Mouse (Mus musculus) limb, embryonic 14.5 days (tissue): ENCODE data around the gene Syne1. TPM values are rescaled to one million over a fixed set of nuclear protein-coding genes. Genes with fewer than 3 reads are reported as not detected.

Experiments
- ATAC-seq: fragments of 200-750 bp; cut with Nextera tagmentation; 2 replicates; pipeline ENCODE4 v1.8.0; 2017; ENCODE audit warnings: low read depth, moderate number of reproducible peaks, moderate TSS enrichment; ENCODE audit not compliant: low FRiP score
- DNase-seq: peaks from one replicate; pipeline ENCODE4 v3.0.0-alpha.2; 2015; ENCODE audit warnings: low spot score
- H3K27ac ChIP-seq: fragments of 300-500 bp; sonication (generic); replicated peaks from 2 replicates; pipeline ENCODE4 v1.5.1; 2014; ENCODE audit warnings: low read depth, mild to moderate bottlenecking, low read length, moderate library complexity, mixed read lengths
- H3K27me3 ChIP-seq: fragments of 300-500 bp; sonication (generic); 2 replicates; pipeline ENCODE4 v1.6.1; 2014; ENCODE audit warnings: low read length, mixed read lengths; ENCODE audit not compliant: control insufficient read depth, insufficient read depth
- H3K36me3 ChIP-seq: fragments of 300-500 bp; sonication (generic); 2 replicates; pipeline ENCODE4 v1.6.1; 2014; ENCODE audit warnings: mild to moderate bottlenecking, low read length, moderate library complexity, mixed read lengths; ENCODE audit not compliant: control insufficient read depth, insufficient read depth
- H3K4me1 ChIP-seq: fragments of 300-500 bp; sonication (generic); 2 replicates; pipeline ENCODE4 v1.6.1; 2014; ENCODE audit warnings: antibody characterized with exemption, low read length, mixed read lengths; ENCODE audit not compliant: control insufficient read depth, insufficient read depth
- H3K4me2 ChIP-seq: fragments of 300-500 bp; sonication (generic); replicated peaks from 2 replicates; pipeline ENCODE4 v1.6.1; 2014; ENCODE audit warnings: low read depth, mild to moderate bottlenecking, low read length, moderate library complexity; ENCODE audit not compliant: severe bottlenecking
- H3K4me3 ChIP-seq: fragments of 300-500 bp; sonication (generic); replicated peaks from 2 replicates; pipeline ENCODE4 v1.5.1; 2014; ENCODE audit warnings: low read length
- H3K9ac ChIP-seq: fragments of 300-500 bp; sonication (generic); 2 replicates; pipeline ENCODE4 v1.6.1; 2014; ENCODE audit warnings: mild to moderate bottlenecking, low read depth, low read length, moderate library complexity; ENCODE audit not compliant: severe bottlenecking
- H3K9me3 ChIP-seq: fragments of 300-500 bp; sonication (generic); 2 replicates; pipeline ENCODE4 v1.6.1; 2016; ENCODE audit warnings: low read length; ENCODE audit not compliant: control insufficient read depth
- POLR2A ChIP-seq: fragments of 200-500 bp; IDR thresholded peaks from 2 replicates; pipeline ENCODE4 v1.8.0; 2012; ENCODE audit warnings: inconsistent platforms, mild to moderate bottlenecking, moderate library complexity, borderline replicate concordance; ENCODE audit not compliant: insufficient read depth, insufficient read length; ENCODE audit errors: extremely low read depth
- WGBS: fragments of 180-500 bp; shearing (Covaris S2); extraction: QIAGEN DNeasy Blood & Tissue Kit; methylation state at CpG from one replicate; pipeline ENCODE4 v1.1.7; 2014; 5-methylcytosine and 5-hydroxymethylcytosine counted together
- polyA plus RNA-seq, 2 experiments: library from polyadenylated mRNA; depleted of rRNA in 1 of 2; stranded (reverse) in 1 of 2; unstranded in 1 of 2; fragments of >200 nt; fragmentation: Nextera tagmentation in 1 of 2; extraction: Ambion mirVana in 1 of 2; gene quantifications; 2 replicates each; pipeline versions ENCODE4 v1.2.1 to v1.2.3; 2012 to 2014

Gene Syne1
- polyA plus RNA-seq, 2 experiments: 11.0 to 11.3 TPM

DNA sequence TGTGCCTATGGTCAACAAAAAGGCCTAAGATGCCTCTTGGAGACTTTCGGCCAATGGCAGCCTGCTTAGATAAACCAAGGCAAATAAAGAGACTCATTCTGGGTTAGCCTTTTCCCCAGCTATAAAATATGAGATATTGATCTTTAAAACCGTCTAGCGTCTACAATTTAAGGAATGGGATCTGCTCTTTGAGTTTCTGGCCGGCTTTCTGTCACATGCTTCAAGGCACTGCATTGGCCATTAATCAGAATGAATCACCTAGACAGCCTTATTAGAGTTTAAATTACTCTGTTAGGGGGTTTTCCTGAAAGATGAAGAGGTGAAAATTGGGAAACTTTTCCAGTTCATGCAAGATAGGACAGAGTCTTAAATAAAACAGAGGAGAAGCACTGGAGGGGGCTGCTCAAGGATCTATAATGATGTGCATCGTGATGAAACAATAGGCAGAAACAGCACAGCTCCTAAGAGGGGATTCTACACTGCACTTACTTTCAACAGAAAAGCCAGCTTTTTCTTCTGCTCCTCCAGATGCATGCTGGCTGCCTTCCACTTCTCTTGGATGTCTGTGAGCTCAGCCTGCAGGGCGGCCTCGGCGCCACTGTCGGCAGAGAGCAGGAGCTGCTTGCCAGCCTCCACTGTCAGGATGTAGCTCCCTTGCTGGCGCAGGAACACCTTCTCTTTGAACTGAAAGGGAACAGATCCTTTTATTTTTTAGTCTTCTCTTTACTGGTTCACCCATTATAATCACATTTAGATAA lies 454.1 kb downstream of the Syne1 start:
- Histone ChIP-seq H3K27ac (no peak overlapping the region), H3K27me3 (no peaks in the 10 kb centered on the region), H3K4me1 (no peaks in the 10 kb centered on the region), H3K9me3 (no peaks in the 10 kb centered on the region), H3K36me3 (peaks cover 15% of the 10 kb centered on the region; the same call in 1 of the 2 replicates), H3K4me2 (no peak overlapping the region), H3K9ac (no peak overlapping the region), H3K4me3 (no peak overlapping the region)
- peak; percentile 21 for DNase-seq
- TF ChIP-seq POLR2A: no peak
- ATAC-seq: no peak
- 69% methylated on average over 10 of the region's 10 CpGs for WGBS

DNA sequence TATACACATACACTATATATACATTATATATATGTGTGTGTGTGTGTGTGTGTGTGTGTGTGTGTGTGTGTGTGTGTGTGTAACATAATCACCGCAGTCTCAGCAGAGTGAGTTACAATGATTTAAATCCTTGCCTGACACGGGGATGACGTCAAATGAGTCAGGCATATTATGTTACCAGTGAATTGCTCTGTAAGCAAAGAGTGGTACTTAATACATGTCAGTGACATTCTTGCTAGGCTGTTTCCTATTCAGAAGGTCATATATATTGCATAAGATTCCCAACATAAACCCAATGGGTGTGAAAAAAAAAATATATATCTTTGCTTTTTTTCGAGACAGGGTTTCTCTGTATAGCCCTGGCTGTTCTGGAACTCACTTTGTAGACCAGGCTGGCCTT lies 462.1 kb downstream of the Syne1 start:
- no peaks in the 10 kb centered on the region for H3K36me3 ChIP-seq
- H3K4me3 ChIP-seq: no peak overlapping the region
- no peak for TF ChIP-seq POLR2A
- H3K9me3 ChIP-seq: no peaks in the 10 kb centered on the region
- H3K4me1 ChIP-seq: no peaks in the 10 kb centered on the region
- no peak for DNase-seq
- 83% methylated on average over 4 of the region's 4 CpGs for WGBS
- no peak overlapping the region for H3K4me2 ChIP-seq
- no peak overlapping the region for H3K27ac ChIP-seq
- no peak overlapping the region for H3K9ac ChIP-seq
- no peaks in the 10 kb centered on the region for H3K27me3 ChIP-seq
- no peak for ATAC-seq

DNA sequence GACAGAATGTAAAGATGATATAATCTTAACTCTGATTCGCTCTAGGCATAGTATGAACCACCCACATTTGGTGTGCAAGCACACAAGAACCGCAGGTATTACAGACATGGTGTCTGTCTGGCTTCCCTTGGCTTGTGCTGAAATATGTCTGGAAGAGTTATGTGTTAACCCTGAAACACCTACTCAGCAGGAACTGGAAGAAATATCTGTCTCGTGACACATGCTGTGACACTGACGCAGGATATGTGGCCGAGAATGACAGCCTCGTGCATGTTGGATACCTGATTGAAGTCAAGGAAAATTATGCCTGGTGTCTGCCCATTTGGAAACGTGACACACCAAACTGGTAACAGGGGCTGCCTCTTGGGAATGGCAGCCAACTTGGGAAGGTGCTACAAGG lies 463.9 kb downstream of the Syne1 start:
- H3K27me3 ChIP-seq: no peaks in the 10 kb centered on the region
- no peak overlapping the region for H3K27ac ChIP-seq
- no peak for ATAC-seq
- no peak overlapping the region for H3K4me2 ChIP-seq
- H3K4me3 ChIP-seq: no peak overlapping the region
- TF ChIP-seq POLR2A: no peak
- no peak overlapping the region for H3K9ac ChIP-seq
- WGBS: 77% methylated on average over 7 of the region's 7 CpGs
- DNase-seq: no peak
- H3K36me3 ChIP-seq: no peaks in the 10 kb centered on the region
- no peaks in the 10 kb centered on the region for H3K4me1 ChIP-seq
- H3K9me3 ChIP-seq: no peaks in the 10 kb centered on the region

DNA sequence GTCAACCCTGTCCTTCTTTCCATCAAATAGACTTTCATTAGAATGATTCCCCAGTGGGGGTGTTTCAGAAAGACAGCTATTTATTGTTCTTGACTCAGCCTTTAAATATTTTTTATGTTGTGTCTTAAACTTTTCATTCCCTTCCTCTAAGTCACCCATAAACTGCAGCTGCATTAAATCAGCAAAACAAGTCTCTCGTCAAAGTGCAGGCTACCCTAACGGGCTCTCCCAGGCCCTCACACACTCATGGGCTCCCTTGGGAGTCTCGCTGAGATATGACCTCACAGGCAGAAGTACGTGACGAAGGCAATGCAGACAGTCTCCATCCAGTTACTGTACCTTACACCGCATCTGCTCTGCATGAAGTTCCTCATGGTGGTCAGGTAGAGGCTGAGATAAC lies 465.0 kb downstream of the Syne1 start:
- no peak for TF ChIP-seq POLR2A
- no peak overlapping the region for H3K4me2 ChIP-seq
- WGBS: 53% methylated on average over 6 of the region's 6 CpGs

DNA sequence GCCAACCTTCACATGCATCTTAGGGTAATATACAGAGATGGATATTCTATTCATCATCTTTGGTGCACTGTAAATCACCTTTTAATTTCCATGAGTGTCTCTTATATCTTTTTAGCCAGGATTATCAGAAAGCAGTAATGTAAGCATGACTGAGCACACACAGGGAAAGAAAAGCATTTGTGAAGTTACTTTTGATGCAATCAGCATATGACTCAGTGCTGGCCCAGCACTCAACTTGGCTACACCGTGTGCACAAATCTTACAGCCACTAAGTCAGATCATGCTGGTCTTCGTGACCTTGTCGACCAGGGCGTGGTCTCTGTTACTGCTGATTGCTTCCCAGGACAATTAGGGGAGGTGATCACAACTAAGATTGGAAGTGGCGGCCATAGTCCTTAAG lies 465.5 kb downstream of the Syne1 start:
- no peaks in the 10 kb centered on the region for H3K36me3 ChIP-seq
- H3K4me3 ChIP-seq: no peak overlapping the region
- H3K9me3 ChIP-seq: no peaks in the 10 kb centered on the region
- H3K4me1 ChIP-seq: no peaks in the 10 kb centered on the region
- H3K9ac ChIP-seq: no peak overlapping the region
- DNase-seq: no peak
- H3K27ac ChIP-seq: no peak overlapping the region
- no peak for TF ChIP-seq POLR2A
- H3K4me2 ChIP-seq: no peak overlapping the region
- 79% methylated on average over 5 of the region's 5 CpGs for WGBS
- no peaks in the 10 kb centered on the region for H3K27me3 ChIP-seq
- no peak for ATAC-seq

More for the DNA sequence above, 465.0 kb downstream of the Syne1 start:
- H3K9me3 ChIP-seq: no peaks in the 10 kb centered on the region
- ATAC-seq: no peak
- no peak overlapping the region for H3K4me3 ChIP-seq
- H3K27me3 ChIP-seq: no peaks in the 10 kb centered on the region
- H3K36me3 ChIP-seq: no peaks in the 10 kb centered on the region
- no peak for DNase-seq
- no peaks in the 10 kb centered on the region for H3K4me1 ChIP-seq
- no peak overlapping the region for H3K27ac ChIP-seq
- no peak overlapping the region for H3K9ac ChIP-seq
